Mouse (Mus musculus): Measurements from ENCODE around the gene 4930402H24Rik. TPM values are rescaled to one million over a fixed set of nuclear protein-coding genes. Genes with fewer than 3 reads are reported as not detected.

The 4930402H24Rik gene
- polyA plus RNA-seq, 1 experiment from 2014 or later = 20.5 TPM

DNA sequence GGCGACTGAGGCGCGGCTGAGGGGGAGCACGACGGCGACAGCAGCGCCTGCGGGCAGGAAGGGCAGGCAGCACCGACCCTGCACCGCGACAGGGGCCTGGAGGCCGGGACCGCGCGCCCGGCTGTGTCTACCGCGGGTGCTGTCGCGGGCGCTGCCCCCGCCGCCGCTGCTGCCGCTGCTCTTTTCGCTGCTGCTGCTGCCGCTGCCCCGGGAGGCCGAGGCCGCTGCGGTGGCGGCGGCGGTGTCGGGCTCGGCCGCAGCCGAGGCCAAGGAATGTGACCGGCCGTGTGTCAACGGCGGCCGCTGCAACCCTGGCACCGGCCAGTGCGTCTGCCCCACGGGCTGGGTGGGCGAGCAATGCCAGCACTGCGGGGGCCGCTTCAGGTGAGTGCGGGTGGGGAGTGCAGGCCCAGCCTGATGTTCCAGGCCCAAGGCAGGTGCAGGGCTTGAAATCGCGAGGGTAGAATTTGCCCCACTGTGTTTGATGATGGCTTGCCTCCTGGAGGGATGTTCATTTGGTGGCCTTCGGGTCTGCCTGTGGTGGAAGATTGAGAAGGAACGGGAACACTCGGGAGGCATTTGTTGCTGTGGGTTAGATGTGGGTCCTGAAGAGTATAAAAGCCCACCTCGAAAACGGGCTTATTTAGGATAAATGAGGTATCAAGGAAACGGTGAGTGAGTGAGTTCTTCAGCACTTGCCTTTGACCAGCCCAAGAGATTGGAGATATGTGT, 544 bp upstream of the 4930402H24Rik start:
- H3K27ac ChIP-seq = peak overlapping the region; percentile 87
- WGBS = 1% methylated on average over 40 of the region's 58 CpGs
- H3K36me3 ChIP-seq = no peaks in the 10 kb centered on the region
- H3K27me3 ChIP-seq (ENCODE audit: low read depth, poor library complexity, severe bottlenecking) = no peaks in the 10 kb centered on the region
- no peaks in the 10 kb centered on the region for H3K9me3 ChIP-seq (replicated peaks)
- peak overlapping the region; percentile 90 for H3K4me3 ChIP-seq
- peak; percentile 61 for DNase-seq (ENCODE audit: low spot score)
- H3K4me1 ChIP-seq = peaks cover 23% of the 10 kb centered on the region

DNA sequence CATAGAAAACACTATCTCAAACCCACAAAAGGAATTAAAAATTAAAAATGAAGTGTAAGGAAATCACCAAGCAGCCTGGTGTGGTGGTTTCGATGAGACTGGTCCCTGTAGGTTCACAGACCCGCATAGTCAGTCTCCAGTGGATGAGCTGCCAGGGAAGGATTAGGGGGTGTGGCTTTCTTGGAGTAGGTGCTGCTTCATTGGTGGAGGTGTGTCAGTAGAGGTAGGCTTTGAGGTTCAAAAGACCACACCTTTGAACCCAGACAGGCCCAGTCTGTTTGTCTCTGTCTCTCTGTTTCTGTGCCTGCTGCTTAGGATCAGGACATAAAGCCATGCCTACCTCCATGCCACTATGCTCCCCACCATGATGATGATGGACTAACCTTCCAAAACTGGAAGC, 7.4 kb downstream of the 4930402H24Rik start:
- WGBS = 87% methylated on average over 2 of the region's 2 CpGs
- Histone ChIP-seq H3K27me3 (ENCODE audit: low read depth, poor library complexity, severe bottlenecking) (no peaks in the 10 kb centered on the region), H3K4me3 (no peak overlapping the region)

GRCm38 (mm10) chr2:130897856-130898255, 8.3 kb downstream of the 4930402H24Rik start:
- H3K27ac ChIP-seq = no peak overlapping the region
- no peaks in the 10 kb centered on the region for H3K9me3 ChIP-seq (replicated peaks)
- no peak overlapping the region for H3K4me3 ChIP-seq
- H3K36me3 ChIP-seq = 0 out of 2 replicates have a peak, but pooled peaks cover 2% of the 10 kb centered on the region
- no peaks in the 10 kb centered on the region for H3K27me3 ChIP-seq (ENCODE audit: low read depth, poor library complexity, severe bottlenecking)
- WGBS = 86% methylated on average over 2 of the region's 2 CpGs
- no peaks in the 10 kb centered on the region; the same call in 1 of the 2 replicates for H3K4me1 ChIP-seq
- DNase-seq (ENCODE audit: low spot score) = no peak

More for the DNA sequence above, 7.4 kb downstream of the 4930402H24Rik start:
- no peaks in the 10 kb centered on the region for H3K9me3 ChIP-seq (replicated peaks)
- H3K36me3 ChIP-seq = no peaks in the 10 kb centered on the region
- no peak for DNase-seq (ENCODE audit: low spot score)
- H3K27ac ChIP-seq = no peak overlapping the region
- H3K4me1 ChIP-seq = no peaks in the 10 kb centered on the region; the same call in 1 of the 2 replicates

DNA sequence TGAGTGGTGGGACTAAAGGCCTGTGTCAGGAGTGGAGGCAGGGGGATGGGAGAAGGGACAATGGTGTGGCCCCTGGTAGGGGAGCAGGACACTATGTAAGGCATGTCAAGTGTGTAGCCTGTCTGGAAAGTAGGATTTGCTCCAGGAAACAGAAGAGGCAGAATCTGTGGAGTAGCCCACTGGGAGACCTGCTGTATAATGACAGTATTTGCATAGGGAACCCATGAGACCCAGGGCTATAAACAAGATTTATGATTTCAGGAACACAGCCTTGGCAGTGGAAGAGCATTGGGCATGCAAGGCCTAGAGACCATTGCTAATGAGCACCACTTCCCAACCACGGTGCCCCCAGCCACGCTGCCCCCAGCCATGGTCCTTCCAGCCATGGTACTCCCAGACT, 9.3 kb downstream of the 4930402H24Rik start:
- no peak for DNase-seq (ENCODE audit: low spot score)
- no peaks in the 10 kb centered on the region; the same call in 1 of the 2 replicates for H3K4me1 ChIP-seq
- H3K27me3 ChIP-seq (ENCODE audit: low read depth, poor library complexity, severe bottlenecking) = no peaks in the 10 kb centered on the region
- H3K9me3 ChIP-seq (replicated peaks) = no peaks in the 10 kb centered on the region
- H3K36me3 ChIP-seq = 0 out of 2 replicates have a peak, but pooled peaks cover 8% of the 10 kb centered on the region
- no peak overlapping the region for H3K4me3 ChIP-seq
- no peak overlapping the region for H3K27ac ChIP-seq
- 85% methylated on average over 2 of the region's 2 CpGs for WGBS

DNA sequence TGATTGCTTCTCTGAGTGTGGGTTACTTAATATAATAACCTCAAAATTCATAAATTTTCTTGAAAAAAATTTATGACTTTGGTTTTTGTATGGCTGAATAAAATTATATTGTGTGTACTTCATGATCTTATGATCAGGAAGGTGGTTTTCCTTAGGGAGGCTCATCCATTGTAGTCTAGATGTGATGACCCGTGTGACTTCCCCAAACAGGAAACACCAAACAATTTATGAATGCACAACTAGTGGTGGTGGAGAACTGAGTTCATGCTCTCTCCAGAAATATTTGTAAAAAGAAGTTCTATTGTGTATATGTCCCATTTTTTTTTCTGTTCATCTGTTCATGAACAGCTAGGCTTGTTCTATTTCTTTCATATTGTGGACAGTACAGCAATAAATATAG, 18.8 kb downstream of the 4930402H24Rik start:
- Histone ChIP-seq H3K27me3 (ENCODE audit: low read depth, poor library complexity, severe bottlenecking) (no peaks in the 10 kb centered on the region), H3K4me1 (no peaks in the 10 kb centered on the region), H3K4me3 (no peak overlapping the region), H3K9me3 (replicated peaks) (no peaks in the 10 kb centered on the region), H3K36me3 (peaks cover 11% of the 10 kb centered on the region; the same call in 1 of the 2 replicates), H3K27ac (no peak overlapping the region)
- 93% methylated on average over 1 of the region's 1 CpGs for WGBS
- no peak for DNase-seq (ENCODE audit: low spot score)

GRCm38 (mm10) chr2:130886983-130887382, 19.2 kb downstream of the 4930402H24Rik start:
- H3K27ac ChIP-seq = no peak overlapping the region
- H3K9me3 ChIP-seq (replicated peaks) = no peaks in the 10 kb centered on the region
- no peak overlapping the region for H3K4me3 ChIP-seq
- no peaks in the 10 kb centered on the region for H3K4me1 ChIP-seq
- DNase-seq (ENCODE audit: low spot score) = no peak
- H3K27me3 ChIP-seq (ENCODE audit: low read depth, poor library complexity, severe bottlenecking) = no peaks in the 10 kb centered on the region
- H3K36me3 ChIP-seq = peaks cover 10% of the 10 kb centered on the region; the same call in 1 of the 2 replicates

GRCm38 (mm10) chr2:130877376-130877775, 28.8 kb downstream of the 4930402H24Rik start:
- no peaks in the 10 kb centered on the region for H3K9me3 ChIP-seq (replicated peaks)
- no peak overlapping the region for H3K4me3 ChIP-seq
- peaks cover 5% of the 10 kb centered on the region; the same call in 1 of the 2 replicates for H3K4me1 ChIP-seq
- peaks cover 6% of the 10 kb centered on the region; the same call in 1 of the 2 replicates for H3K36me3 ChIP-seq
- DNase-seq (ENCODE audit: low spot score) = no peak
- no peaks in the 10 kb centered on the region for H3K27me3 ChIP-seq (ENCODE audit: low read depth, poor library complexity, severe bottlenecking)
- WGBS = 64% methylated on average over 3 of the region's 3 CpGs
- H3K27ac ChIP-seq = no peak overlapping the region

GRCm38 (mm10) chr2:130870916-130871315, 35.3 kb downstream of the 4930402H24Rik start:
- 94% methylated on average over 5 of the region's 5 CpGs for WGBS

GRCm38 (mm10) chr2:130862091-130862490, 44.1 kb downstream of the 4930402H24Rik start:
- Histone ChIP-seq H3K36me3 (no peaks in the 10 kb centered on the region), H3K4me1 (no peaks in the 10 kb centered on the region), H3K27me3 (ENCODE audit: low read depth, poor library complexity, severe bottlenecking) (no peaks in the 10 kb centered on the region), H3K9me3 (replicated peaks) (no peaks in the 10 kb centered on the region), H3K4me3 (no peak overlapping the region), H3K27ac (no peak overlapping the region)
- WGBS = 89% methylated on average over 3 of the region's 3 CpGs
- DNase-seq (ENCODE audit: low spot score) = no peak

More at GRCm38 (mm10) chr2:130870916-130871315, 35.3 kb downstream of the 4930402H24Rik start:
- Histone ChIP-seq H3K9me3 (replicated peaks) (no peaks in the 10 kb centered on the region), H3K36me3 (no peaks in the 10 kb centered on the region), H3K4me3 (no peak overlapping the region), H3K4me1 (0 out of 2 replicates have a peak, but pooled peaks cover 1% of the 10 kb centered on the region), H3K27ac (no peak overlapping the region), H3K27me3 (ENCODE audit: low read depth, poor library complexity, severe bottlenecking) (no peaks in the 10 kb centered on the region)
- no peak for DNase-seq (ENCODE audit: low spot score)

DNA sequence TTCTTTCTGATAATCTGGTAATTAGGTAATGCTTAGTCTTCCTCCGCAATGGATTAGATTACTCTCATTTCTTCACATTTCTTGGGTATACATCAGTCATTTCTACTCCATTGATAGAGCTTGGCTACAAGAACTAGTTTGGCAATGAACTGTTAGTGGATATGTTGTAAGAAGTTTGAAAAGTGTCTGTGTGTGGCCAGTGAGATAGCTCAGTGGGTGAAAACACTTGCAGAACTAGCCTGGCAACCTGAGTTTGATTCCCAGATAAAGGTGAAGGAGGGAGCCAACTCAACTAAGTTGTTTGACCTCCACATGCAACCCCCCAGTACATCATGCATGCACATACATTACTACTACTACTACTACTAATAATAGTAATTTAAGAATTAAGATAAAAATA, 53.2 kb downstream of the 4930402H24Rik start:
- Histone ChIP-seq H3K9me3 (replicated peaks) (no peaks in the 10 kb centered on the region), H3K27ac (no peak overlapping the region), H3K27me3 (ENCODE audit: low read depth, poor library complexity, severe bottlenecking) (no peaks in the 10 kb centered on the region; the same call in 1 of the 2 replicates), H3K4me3 (no peak overlapping the region), H3K4me1 (no peaks in the 10 kb centered on the region), H3K36me3 (no peaks in the 10 kb centered on the region)
- WGBS = 98% methylated on average over 1 of the region's 1 CpGs
- no peak for DNase-seq (ENCODE audit: low spot score)

DNA sequence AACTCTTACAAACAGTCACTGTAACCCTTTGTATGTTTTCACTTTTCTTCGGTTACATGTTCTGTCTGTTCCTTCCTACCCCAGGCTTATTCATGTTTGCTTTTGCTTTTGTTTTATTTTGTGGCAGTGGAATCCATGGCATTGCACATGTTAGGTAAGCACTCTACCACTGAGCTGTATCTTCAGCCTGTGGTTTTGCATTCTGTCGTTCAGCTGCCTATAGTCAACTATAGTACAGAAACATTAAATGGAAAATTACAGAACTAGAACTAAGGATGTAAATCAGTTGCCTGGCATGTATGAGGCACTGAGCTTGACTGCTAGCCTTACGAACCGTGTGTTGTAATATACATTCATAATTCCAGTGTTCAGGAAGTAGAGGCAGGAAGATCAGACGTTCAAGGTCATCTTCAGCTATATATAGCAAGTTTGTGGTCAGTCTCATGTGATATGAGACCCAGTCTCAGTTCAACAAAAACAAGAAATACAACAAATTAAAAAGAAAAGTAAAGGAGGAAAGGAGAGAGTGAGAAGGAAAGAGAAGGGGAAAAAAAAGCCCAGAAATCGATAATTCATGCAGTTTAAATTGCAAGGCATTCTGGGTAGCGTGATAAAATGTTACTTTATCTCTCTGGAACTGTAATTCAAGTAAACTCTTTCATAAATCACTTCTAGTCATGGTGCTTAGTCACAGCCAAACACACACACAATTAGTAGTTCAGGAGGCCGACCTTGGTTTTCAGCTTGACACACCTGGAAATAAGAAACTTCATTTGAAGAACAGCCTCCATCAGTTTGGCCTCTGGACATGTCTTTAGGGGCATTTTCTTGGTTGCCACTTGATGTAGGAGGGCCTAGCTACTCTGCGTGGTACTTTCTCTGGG, 54.6 kb downstream of the 4930402H24Rik start:
- Histone ChIP-seq H3K4me1 (no peaks in the 10 kb centered on the region), H3K9me3 (replicated peaks) (no peaks in the 10 kb centered on the region), H3K27ac (no peak overlapping the region), H3K36me3 (no peaks in the 10 kb centered on the region), H3K27me3 (ENCODE audit: low read depth, poor library complexity, severe bottlenecking) (no peaks in the 10 kb centered on the region; the same call in 1 of the 2 replicates), H3K4me3 (no peak overlapping the region)
- 87% methylated on average over 9 of the region's 9 CpGs for WGBS
- no peak for DNase-seq (ENCODE audit: low spot score)

DNA sequence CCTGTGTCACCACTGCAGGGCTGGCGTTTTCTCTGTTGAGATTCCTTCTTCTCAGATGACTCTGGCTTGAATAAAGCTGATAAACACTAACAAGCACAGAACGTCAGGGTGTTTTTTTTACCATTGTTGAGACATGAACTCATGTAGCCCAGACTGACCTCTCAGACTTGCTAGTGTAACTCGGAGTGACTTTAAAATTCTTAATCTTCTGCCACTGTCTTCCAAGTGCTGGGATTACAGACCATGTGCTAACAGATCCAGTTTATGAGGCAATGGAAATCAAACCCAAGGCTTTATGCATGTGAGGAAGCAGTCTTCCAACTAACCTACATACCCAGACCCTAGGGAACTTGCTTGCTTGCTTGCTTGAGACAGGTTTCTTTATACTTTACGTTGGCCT, 56.5 kb downstream of the 4930402H24Rik start:
- DNase-seq (ENCODE audit: low spot score) = no peak
- Histone ChIP-seq H3K4me1 (no peaks in the 10 kb centered on the region), H3K9me3 (replicated peaks) (no peaks in the 10 kb centered on the region), H3K4me3 (no peak overlapping the region), H3K27me3 (ENCODE audit: low read depth, poor library complexity, severe bottlenecking) (no peaks in the 10 kb centered on the region; the same call in 1 of the 2 replicates), H3K27ac (no peak overlapping the region), H3K36me3 (no peaks in the 10 kb centered on the region)
- 81% methylated on average over 4 of the region's 4 CpGs for WGBS

GRCm38 (mm10) chr2:130848313-130848712, 57.9 kb downstream of the 4930402H24Rik start:
- no peaks in the 10 kb centered on the region for H3K4me1 ChIP-seq
- no peaks in the 10 kb centered on the region for H3K9me3 ChIP-seq (replicated peaks)
- DNase-seq (ENCODE audit: low spot score) = no peak
- no peaks in the 10 kb centered on the region for H3K36me3 ChIP-seq
- no peak overlapping the region for H3K27ac ChIP-seq
- WGBS = 88% methylated on average over 4 of the region's 4 CpGs
- no peak overlapping the region for H3K4me3 ChIP-seq
- 0 out of 2 replicates have a peak, but pooled peaks cover 7% of the 10 kb centered on the region for H3K27me3 ChIP-seq (ENCODE audit: low read depth, poor library complexity, severe bottlenecking)

Measured in limb, embryonic 10.5 days (tissue).